Mouse (Mus musculus) kidney, embryonic 15.5 days (tissue): Measurements from ENCODE around the gene Hoxa10. TPM values are rescaled to one million over a fixed set of nuclear protein-coding genes. Genes with fewer than 3 reads are reported as not detected.
A peak's percentile ranks its signal among the peaks of the same experiment; 100 is the strongest.

ENCODE experiments used
- ATAC-seq: fragments of 200-750 bp; cut with Nextera tagmentation; replicated peaks from 2 replicates; pipeline ENCODE4 v1.8.0; 2017; ENCODE audit warnings: moderate TSS enrichment; ENCODE audit not compliant: low FRiP score
- H3K27ac ChIP-seq: fragments of 300-500 bp; sonication (generic); 2 replicates; pipeline ENCODE4 v1.5.1; 2015; ENCODE audit warnings: mild to moderate bottlenecking, inconsistent platforms
- H3K27me3 ChIP-seq: fragments of 300-500 bp; sonication (generic); 2 replicates; pipeline ENCODE4 v1.6.1; 2015; ENCODE audit warnings: inconsistent platforms
- H3K36me3 ChIP-seq: fragments of 300-500 bp; sonication (generic); 2 replicates; pipeline ENCODE4 v1.6.1; 2015; ENCODE audit warnings: inconsistent platforms
- H3K4me1 ChIP-seq: fragments of 300-500 bp; sonication (generic); 2 replicates; pipeline ENCODE4 v1.6.1; 2015; ENCODE audit warnings: inconsistent platforms
- H3K4me2 ChIP-seq: fragments of 300-500 bp; sonication (generic); 2 replicates; pipeline ENCODE4 v1.6.1; 2015; ENCODE audit warnings: moderate library complexity, mild to moderate bottlenecking, inconsistent platforms
- H3K4me3 ChIP-seq: fragments of 300-500 bp; sonication (generic); replicated peaks from 2 replicates; pipeline ENCODE4 v1.5.1; 2015; ENCODE audit warnings: mild to moderate bottlenecking, inconsistent platforms
- H3K9ac ChIP-seq: fragments of 300-500 bp; sonication (generic); 2 replicates; pipeline ENCODE4 v1.6.1; 2015; ENCODE audit warnings: mild to moderate bottlenecking, inconsistent platforms
- H3K9me3 ChIP-seq: fragments of 300-500 bp; sonication (generic); replicated peaks from 2 replicates; pipeline ENCODE4 v1.6.1; 2016; ENCODE audit warnings: inconsistent platforms
- WGBS: fragments of 180-500 bp; shearing (Covaris S2); methylation state at CpG from one replicate; pipeline ENCODE4 v1.1.7; 2015; ENCODE audit warnings: mixed read lengths; 5-methylcytosine and 5-hydroxymethylcytosine counted together
- microRNA counts: library from miRNA; unstranded; fragments of <30 nt; microRNA quantifications from one replicate; lab custom pipeline; 2016
- microRNA-seq: library from miRNA; unstranded; fragments of <30 nt; microRNA quantifications from one replicate; pipeline ENCODE4, GENCODE M21; 2016
- polyA plus RNA-seq: library from polyadenylated mRNA; unstranded; fragments of >200 nt; fragmentation: Nextera tagmentation; extraction: Ambion mirVana; gene quantifications from 2 replicates; pipeline ENCODE4 v1.2.1, GENCODE M21; 2015

Hoxa10 gene
- polyA plus RNA-seq, 1 experiment from 2014 or later: 157 TPM

DNA sequence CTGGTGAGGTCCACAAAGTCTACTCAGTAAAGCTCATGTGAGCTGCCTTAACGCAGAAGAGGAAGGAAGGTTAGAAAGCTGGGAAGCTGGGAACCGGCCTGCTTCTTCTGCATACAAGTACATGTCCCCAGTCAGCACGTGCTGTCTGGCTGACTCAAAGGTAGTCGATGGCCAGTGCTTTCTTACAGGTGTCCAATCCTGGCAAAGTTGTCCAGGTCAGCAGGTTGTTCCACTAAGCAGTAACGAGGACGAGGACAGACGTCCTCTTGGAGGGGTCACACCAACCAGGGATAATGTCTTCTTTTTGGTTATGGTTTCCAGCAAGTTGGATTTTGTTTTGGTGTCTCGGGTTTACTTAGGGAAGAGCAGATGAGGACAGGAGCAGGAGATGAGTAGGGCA is 50.7 kb downstream of the Hoxa10 start:
- Histone ChIP-seq H3K4me2 (peak overlapping the region; percentile 93), H3K36me3 (0 out of 2 replicates have a peak, but pooled peaks cover 3% of the 10 kb centered on the region), H3K27me3 (no peaks in the 10 kb centered on the region), H3K4me3 (peak overlapping the region; percentile 62; the same call in 1 of the 2 replicates), H3K9me3 (no peaks in the 10 kb centered on the region), H3K9ac (no peak overlapping the region), H3K4me1 (peaks cover 94% of the 10 kb centered on the region), H3K27ac (peak overlapping the region; percentile 95)
- ATAC-seq: no peak
- WGBS: 26% methylated on average over 8 of the region's 8 CpGs

DNA sequence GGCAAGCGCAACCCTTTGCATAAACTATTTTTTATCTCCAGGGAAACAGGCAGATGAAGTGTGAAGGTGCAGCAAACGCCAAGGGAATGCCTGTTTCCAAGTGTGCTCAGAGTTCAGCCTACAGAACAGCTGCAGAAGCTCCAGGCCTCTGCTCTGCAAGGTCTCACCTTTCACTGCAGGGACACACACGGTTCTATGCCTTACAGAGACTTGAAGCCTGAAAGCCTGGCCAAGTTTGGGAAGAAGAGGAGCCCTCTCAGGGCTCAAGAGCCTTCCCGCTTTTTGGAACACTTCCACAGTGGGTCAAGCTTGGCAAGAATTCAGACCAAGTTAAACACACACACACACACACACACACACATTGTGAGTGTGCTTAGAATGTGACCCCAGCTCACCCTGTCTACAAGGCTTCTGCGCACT is 51.5 kb downstream of the Hoxa10 start:
- Histone ChIP-seq H3K4me2 (peak overlapping the region; percentile 20; the same call in 1 of the 2 replicates), H3K36me3 (0 out of 2 replicates have a peak, but pooled peaks cover 3% of the 10 kb centered on the region), H3K4me3 (no peak overlapping the region), H3K27ac (peak overlapping the region; percentile 95), H3K9me3 (no peaks in the 10 kb centered on the region), H3K9ac (no peak overlapping the region; the same call in 1 of the 2 replicates), H3K4me1 (peaks cover 94% of the 10 kb centered on the region), H3K27me3 (no peaks in the 10 kb centered on the region)
- WGBS: 27% methylated on average over 5 of the region's 5 CpGs
- ATAC-seq: no peak

DNA sequence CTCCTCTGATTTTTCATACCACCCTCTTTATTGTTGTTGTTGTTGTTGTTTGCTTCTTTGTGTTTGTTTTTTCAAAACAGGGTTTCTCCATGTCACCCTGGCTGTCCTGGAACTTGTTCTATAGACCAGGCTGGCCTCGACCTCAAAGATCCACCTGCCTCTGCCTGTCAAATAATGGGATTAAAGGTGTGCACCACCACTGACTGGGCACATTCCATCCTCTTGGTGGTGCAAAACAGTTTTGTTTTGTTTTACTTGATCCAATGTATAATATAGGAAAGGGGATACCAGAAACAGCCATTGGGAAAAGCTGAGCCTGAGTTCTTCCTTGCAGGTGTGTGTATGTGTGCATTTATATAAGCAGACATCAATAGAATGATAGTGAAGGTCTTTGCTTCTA is 54.2 kb downstream of the Hoxa10 start:
- Histone ChIP-seq H3K27ac (0 out of 2 replicates have a peak overlapping the region, but pooled peaks have one; percentile 2), H3K9ac (no peak overlapping the region), H3K9me3 (no peaks in the 10 kb centered on the region), H3K4me3 (no peak overlapping the region), H3K4me2 (no peak overlapping the region), H3K27me3 (no peaks in the 10 kb centered on the region), H3K36me3 (0 out of 2 replicates have a peak, but pooled peaks cover 10% of the 10 kb centered on the region), H3K4me1 (peaks cover 99% of the 10 kb centered on the region)
- ATAC-seq: no peak
- 57% methylated on average over 1 of the region's 1 CpGs for WGBS

DNA sequence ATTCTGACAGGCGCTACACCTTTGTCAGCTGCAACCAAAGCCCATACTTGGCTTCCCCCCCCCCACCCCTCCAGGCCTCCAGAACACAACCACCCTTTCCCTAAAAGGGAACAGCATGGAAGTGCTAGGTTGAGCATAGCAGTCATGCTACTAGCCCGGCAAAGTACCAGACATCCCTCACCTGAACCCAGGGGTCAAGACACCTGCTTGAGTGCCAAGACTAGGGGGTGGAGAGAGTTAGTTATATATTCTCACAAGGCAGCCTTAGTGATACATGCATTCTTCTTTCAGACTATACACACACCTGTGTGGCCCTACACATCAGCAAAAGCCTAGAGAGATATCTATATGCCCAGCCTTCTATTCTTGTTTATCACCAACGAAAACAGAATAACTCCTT is 54.8 kb downstream of the Hoxa10 start:
- Histone ChIP-seq H3K9me3 (no peaks in the 10 kb centered on the region), H3K36me3 (0 out of 2 replicates have a peak, but pooled peaks cover 10% of the 10 kb centered on the region), H3K27me3 (no peaks in the 10 kb centered on the region), H3K4me1 (peaks cover 100% of the 10 kb centered on the region), H3K4me2 (peak overlapping the region; percentile 45), H3K4me3 (no peak overlapping the region), H3K9ac (no peak overlapping the region), H3K27ac (peak overlapping the region; percentile 98)
- ATAC-seq: no peak
- WGBS: 28% methylated on average over 3 of the region's 3 CpGs

DNA sequence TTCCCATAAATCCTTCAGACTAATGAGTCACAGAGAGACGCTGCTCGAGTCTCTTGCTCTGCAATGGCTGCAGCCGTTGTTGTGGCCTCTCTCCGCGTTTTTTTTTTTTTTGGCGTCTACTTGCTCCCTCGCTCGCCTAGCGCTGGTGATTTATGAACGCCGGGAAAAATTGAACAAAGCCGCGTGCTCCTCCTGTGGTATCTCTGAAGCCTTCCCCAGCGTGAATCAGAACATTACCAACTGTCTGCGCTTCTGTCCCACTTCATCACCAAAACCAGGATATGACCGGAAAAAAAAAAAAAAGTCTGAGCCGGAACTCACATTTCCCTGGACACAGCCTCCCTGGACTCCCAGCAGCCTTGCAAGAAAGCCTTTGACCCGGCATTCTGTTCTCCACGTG is 55.4 kb downstream of the Hoxa10 start:
- peak overlapping the region; percentile 45 for H3K4me2 ChIP-seq
- no peaks in the 10 kb centered on the region for H3K27me3 ChIP-seq
- no peak for ATAC-seq
- 3% methylated on average over 19 of the region's 19 CpGs for WGBS
- H3K9ac ChIP-seq: no peak overlapping the region
- peak overlapping the region; percentile 9; the same call in 1 of the 2 replicates for H3K4me3 ChIP-seq
- no peaks in the 10 kb centered on the region for H3K9me3 ChIP-seq
- H3K27ac ChIP-seq: peak overlapping the region; percentile 98
- H3K36me3 ChIP-seq: 0 out of 2 replicates have a peak, but pooled peaks cover 10% of the 10 kb centered on the region
- H3K4me1 ChIP-seq: peaks cover 100% of the 10 kb centered on the region

DNA sequence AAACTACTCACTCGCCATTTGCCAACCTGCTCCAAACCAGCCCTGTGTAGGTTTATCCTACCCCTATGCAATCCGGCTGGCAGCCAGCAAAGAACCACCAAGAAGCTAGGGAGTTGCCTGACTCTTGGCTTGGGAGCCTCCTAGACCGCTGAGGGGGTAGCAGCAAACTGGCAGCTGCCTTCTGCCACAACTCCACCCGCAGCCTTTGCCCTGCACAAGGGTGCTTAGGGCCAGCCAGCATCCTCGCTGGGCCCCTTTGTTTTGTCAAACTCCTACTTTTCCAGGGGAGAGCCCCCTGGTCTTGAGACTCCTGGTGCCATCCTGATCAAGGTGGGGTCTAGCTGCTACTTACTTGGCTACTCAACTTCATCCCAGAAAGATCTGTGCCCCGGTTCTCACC is 56.0 kb downstream of the Hoxa10 start:
- no peaks in the 10 kb centered on the region for H3K27me3 ChIP-seq
- WGBS: 19% methylated on average over 6 of the region's 6 CpGs
- peak overlapping the region; percentile 45 for H3K4me2 ChIP-seq
- H3K4me3 ChIP-seq: no peak overlapping the region
- H3K27ac ChIP-seq: peak overlapping the region; percentile 98
- no peaks in the 10 kb centered on the region for H3K9me3 ChIP-seq
- H3K36me3 ChIP-seq: 0 out of 2 replicates have a peak, but pooled peaks cover 10% of the 10 kb centered on the region
- no peak overlapping the region for H3K9ac ChIP-seq
- no peak for ATAC-seq
- H3K4me1 ChIP-seq: peaks cover 100% of the 10 kb centered on the region

DNA sequence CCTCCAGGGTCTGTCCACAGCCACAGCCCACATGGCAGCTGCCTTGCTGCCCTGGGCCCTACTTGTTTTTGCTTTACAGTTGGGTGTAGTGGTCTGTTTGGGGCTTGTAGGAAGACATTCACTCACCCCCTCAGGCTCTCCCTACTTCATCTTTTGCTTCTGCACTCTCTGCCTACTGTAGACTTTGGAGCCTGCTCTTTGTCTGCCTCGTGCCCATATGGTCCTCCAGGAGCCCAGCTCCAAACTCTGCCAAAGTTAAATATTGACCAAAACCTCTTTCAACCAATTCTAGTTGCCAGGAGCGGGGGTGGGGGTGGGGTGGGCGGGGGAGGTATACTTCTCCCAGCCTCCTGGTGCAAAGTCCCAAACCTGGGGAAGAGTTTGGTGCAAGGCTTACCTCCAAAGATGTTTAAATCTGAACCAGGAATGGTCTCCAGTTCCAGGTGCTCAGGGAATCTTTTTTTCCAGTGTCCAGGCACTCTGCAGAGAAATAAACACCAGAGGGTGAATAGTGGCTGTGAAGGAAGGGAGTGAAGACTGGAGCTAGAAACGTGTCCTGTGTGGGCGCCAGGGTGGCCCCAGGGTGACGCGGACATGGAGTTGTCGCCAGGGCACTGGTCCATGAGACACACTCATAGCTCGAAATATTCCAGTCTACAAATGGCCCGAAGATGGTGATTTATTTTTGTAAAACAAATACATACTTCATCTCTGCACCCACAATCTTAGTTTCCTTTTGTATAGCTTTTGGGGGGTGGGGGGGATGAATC is 57.2 kb downstream of the Hoxa10 start:
- 24% methylated on average over 10 of the region's 10 CpGs for WGBS
- H3K9me3 ChIP-seq: no peaks in the 10 kb centered on the region
- ATAC-seq: peak; percentile 63
- H3K4me2 ChIP-seq: peak overlapping the region; percentile 45
- peak overlapping the region; percentile 98 for H3K27ac ChIP-seq
- H3K4me1 ChIP-seq: peaks cover 100% of the 10 kb centered on the region
- H3K27me3 ChIP-seq: no peaks in the 10 kb centered on the region
- 0 out of 2 replicates have a peak overlapping the region, but pooled peaks have one; percentile 5 for H3K4me3 ChIP-seq
- H3K9ac ChIP-seq: peak overlapping the region; percentile 19; the same call in 1 of the 2 replicates
- H3K36me3 ChIP-seq: 0 out of 2 replicates have a peak, but pooled peaks cover 10% of the 10 kb centered on the region

DNA sequence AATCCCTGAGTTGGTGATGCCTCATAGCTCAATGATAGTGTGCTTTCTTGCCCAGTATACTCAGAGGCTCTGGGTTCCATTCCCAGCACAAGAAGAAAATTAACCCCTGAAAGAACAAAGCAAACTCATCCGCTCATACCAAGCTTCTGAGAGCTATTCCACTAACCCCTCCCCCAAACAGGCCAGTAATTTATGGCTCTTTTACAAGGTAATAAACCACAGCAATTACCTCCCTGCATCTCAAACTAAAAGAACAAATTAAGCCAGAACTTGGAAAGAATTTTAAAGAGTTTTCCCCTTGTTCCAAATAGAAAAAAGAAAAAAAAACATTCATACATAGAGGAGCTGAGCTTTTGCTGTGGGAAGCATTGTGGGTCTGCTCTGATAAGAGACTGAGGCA is 57.9 kb downstream of the Hoxa10 start:
- Histone ChIP-seq H3K27ac (peak overlapping the region; percentile 98), H3K9ac (0 out of 2 replicates have a peak overlapping the region, but pooled peaks have one; percentile 19), H3K9me3 (no peaks in the 10 kb centered on the region), H3K4me1 (peaks cover 99% of the 10 kb centered on the region), H3K27me3 (no peaks in the 10 kb centered on the region), H3K36me3 (0 out of 2 replicates have a peak, but pooled peaks cover 10% of the 10 kb centered on the region), H3K4me2 (peak overlapping the region; percentile 45), H3K4me3 (no peak overlapping the region)
- 0 out of 2 replicates have a peak, but pooled peaks have one; percentile 16 for ATAC-seq
- 13% methylated on average over 1 of the region's 1 CpGs for WGBS

DNA sequence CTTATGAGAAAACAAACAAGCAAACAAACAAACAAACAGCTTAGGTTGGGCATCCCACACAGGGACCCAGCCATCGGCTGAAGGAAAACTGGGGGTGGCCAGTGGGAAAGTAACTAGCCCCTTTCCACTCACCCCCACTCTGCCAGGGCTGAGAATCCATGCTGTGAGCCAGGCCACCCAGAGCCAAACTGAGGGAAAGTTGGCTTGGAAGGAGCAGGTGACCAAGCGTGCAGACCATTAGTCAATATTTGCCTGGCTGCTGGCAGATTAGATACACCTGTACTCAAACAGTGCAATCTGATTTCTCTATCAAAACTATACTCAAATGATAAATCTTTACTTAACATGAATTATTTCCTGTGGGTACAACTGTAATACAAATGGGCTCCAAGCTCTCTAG is 58.6 kb downstream of the Hoxa10 start:
- no peak overlapping the region for H3K9ac ChIP-seq

More for the DNA sequence above, 58.6 kb downstream of the Hoxa10 start:
- no peaks in the 10 kb centered on the region for H3K9me3 ChIP-seq
- H3K4me3 ChIP-seq: no peak overlapping the region
- H3K36me3 ChIP-seq: 0 out of 2 replicates have a peak, but pooled peaks cover 10% of the 10 kb centered on the region
- no peak for ATAC-seq
- WGBS: 30% methylated on average over 2 of the region's 2 CpGs
- peaks cover 99% of the 10 kb centered on the region for H3K4me1 ChIP-seq
- H3K4me2 ChIP-seq: peak overlapping the region; percentile 7; the same call in 1 of the 2 replicates
- H3K27ac ChIP-seq: peak overlapping the region; percentile 98
- no peaks in the 10 kb centered on the region for H3K27me3 ChIP-seq

MicroRNAs encoded within 50 kb of the gene (microRNA counts, 519-probe panel; counts per million panel counts)
- 3,761 counts per million, percentile 93 among the panel's probes with 10 or more counts for microRNA mmu-miR-196b (lab: Ali Mortazavi, UCI)

Small RNA genes lying within 50 kb of the gene (microRNA-seq; reads per million reads assigned to microRNA genes)
- 28,719 reads per million, percentile 98 among the genes with 10 or more reads in this experiment for gene Mir196b

Other genes with a start within 250 kb of the Hoxa10 start
- 34.5 and 35.0 TPM in 2 replicates for gene Skap2, start 228.3 kb downstream of the Hoxa10 start, polyA plus RNA-seq
- gene Hoxa1, start 82.5 kb downstream of the Hoxa10 start, polyA plus RNA-seq: 0.64 and 0.81 TPM in 2 replicates
- 2.2 and 3.6 TPM in 2 replicates for gene Hoxa2, start 76.0 kb downstream of the Hoxa10 start, polyA plus RNA-seq
- gene 5730596B20Rik, start 63.4 kb downstream of the Hoxa10 start, polyA plus RNA-seq: 2.1 and 2.4 TPM in 2 replicates
- 1.5 and 1.8 TPM in 2 replicates for gene Hoxa4, start 49.1 kb downstream of the Hoxa10 start, polyA plus RNA-seq
- 11.0 and 11.5 TPM in 2 replicates for gene Hoxa5, start 36.3 kb downstream of the Hoxa10 start, polyA plus RNA-seq
- gene Hoxa6, start 32.1 kb downstream of the Hoxa10 start, polyA plus RNA-seq: 4.2 and 4.3 TPM in 2 replicates
- 9.5 and 11.8 TPM in 2 replicates for gene Hoxa3, start 27.5 kb downstream of the Hoxa10 start, polyA plus RNA-seq
- 0.92 TPM in 1 of 2 replicates, not detected in the other for gene Gm28308, start 27.5 kb downstream of the Hoxa10 start, polyA plus RNA-seq
- 26.7 and 27.2 TPM in 2 replicates for gene Hoxa7, start 19.0 kb downstream of the Hoxa10 start, polyA plus RNA-seq
- 53.4 and 65.1 TPM in 2 replicates for gene Hoxa9, start 9.8 kb downstream of the Hoxa10 start, polyA plus RNA-seq
- gene Hoxa11, start 5.0 kb upstream of the Hoxa10 start, polyA plus RNA-seq: 34.3 and 34.8 TPM in 2 replicates
- gene Hoxa13, start 20.0 kb upstream of the Hoxa10 start, polyA plus RNA-seq: 0.13 and 0.43 TPM in 2 replicates
- 0.14 TPM in 1 of 2 replicates, not detected in the other for gene Evx1, start 72.6 kb upstream of the Hoxa10 start, polyA plus RNA-seq